Mouse (Mus musculus) c-Kit-positive CD71-positive TER-119-negative erythroid progenitor cells, embryonic 14.5 days (primary cell): Measurements from ENCODE around the gene Cyth2.

Experiments
- DNase-seq: peaks from one replicate; pipeline ENCODE4 v3.0.0-alpha.2; 2013; ENCODE audit warnings: low read depth

The Cyth2 gene

GRCm38 (mm10) chr7:45813787-45814779 lies at the start of gene Cyth2:
Gene Cyth2 (minus strand): TSS chr7:45814581.
- DNase-seq, result peak; percentile 99

- no peak for DNase-seq
These were observed 48.4 kb upstream of the Cyth2 start for GRCm38 (mm10) chr7:45862804-45863203.

GRCm38 (mm10) chr7:45859008-45859407 lies 44.6 kb upstream of the Cyth2 start:
- no peak for DNase-seq

- DNase-seq, result no peak
These were observed 42.8 kb upstream of the Cyth2 start for GRCm38 (mm10) chr7:45856950-45857901.

- no peak for DNase-seq
These were observed 38.7 kb upstream of the Cyth2 start for GRCm38 (mm10) chr7:45853089-45853488.

- no peak for DNase-seq
These were observed 36.3 kb upstream of the Cyth2 start for GRCm38 (mm10) chr7:45850661-45851060.

GRCm38 (mm10) chr7:45848447-45849027 lies 34.2 kb upstream of the Cyth2 start:
- no peak for DNase-seq

- DNase-seq, result no peak
These were observed 28.8 kb upstream of the Cyth2 start for GRCm38 (mm10) chr7:45842950-45843744.

GRCm38 (mm10) chr7:45833924-45834323 lies 19.5 kb upstream of the Cyth2 start:
- DNase-seq, result no peak

GRCm38 (mm10) chr7:45833148-45833790 lies 18.9 kb upstream of the Cyth2 start:
- no peak for DNase-seq

GRCm38 (mm10) chr7:45832428-45832827 lies 18.0 kb upstream of the Cyth2 start:
- DNase-seq, result no peak

GRCm38 (mm10) chr7:45831128-45831525 lies 16.7 kb upstream of the Cyth2 start:
- no peak for DNase-seq

- peak; percentile 88 for DNase-seq
These were observed 16.2 kb upstream of the Cyth2 start, which contains the start of gene Grwd1 for GRCm38 (mm10) chr7:45830427-45831127. Gene Grwd1 (minus strand): TSS chr7:45830944.

- DNase-seq, result no peak
These were observed 12.2 kb upstream of the Cyth2 start for GRCm38 (mm10) chr7:45826631-45827030.

- no peak for DNase-seq
These were observed 10.2 kb upstream of the Cyth2 start, which contains the start of gene Kcnj14 for GRCm38 (mm10) chr7:45824598-45824997. Gene Kcnj14 (minus strand): TSS chr7:45824782.

GRCm38 (mm10) chr7:45820913-45821312 lies 6.5 kb upstream of the Cyth2 start:
- no peak for DNase-seq

- DNase-seq, result no peak
These were observed 5.5 kb upstream of the Cyth2 start for GRCm38 (mm10) chr7:45819843-45820242.

GRCm38 (mm10) chr7:45815984-45816351 lies 1.6 kb upstream of the Cyth2 start:
- DNase-seq, result no peak

- DNase-seq, result no peak
These were observed 1.1 kb upstream of the Cyth2 start for GRCm38 (mm10) chr7:45815323-45815983.
